Mouse (Mus musculus): ENCODE measurements at regions not wholly inside any gene's neighbourhood (a gene's known extent, or its start where the extent isn't known, plus 50 kb on each side); places are given as distances from the start of the nearest gene placed in this dataset.

GRCm38 (mm10) chr1:154113291-154114050 lies 87.5 kb upstream of the Zfp648 start:
- DNase-seq (ENCODE audit: extremely low spot score in 1 of 2, low spot score in 1 of 2): no peak

- DNase-seq (ENCODE audit: extremely low spot score in 1 of 2, low spot score in 1 of 2): no peak
These were observed 84.7 kb upstream of the Zfp648 start for GRCm38 (mm10) chr1:154116188-154116710.

- DNase-seq (ENCODE audit: extremely low spot score in 1 of 2, low spot score in 1 of 2): peak in 1 of 2 experiments; percentile 25
These were observed 83.7 kb upstream of the Zfp648 start for GRCm38 (mm10) chr1:154117346-154117687.

GRCm38 (mm10) chr1:154117688-154118373 lies 83.2 kb upstream of the Zfp648 start:
- DNase-seq (ENCODE audit: extremely low spot score in 1 of 2, low spot score in 1 of 2): peak in 1 of 2 experiments; percentile 33

DNA sequence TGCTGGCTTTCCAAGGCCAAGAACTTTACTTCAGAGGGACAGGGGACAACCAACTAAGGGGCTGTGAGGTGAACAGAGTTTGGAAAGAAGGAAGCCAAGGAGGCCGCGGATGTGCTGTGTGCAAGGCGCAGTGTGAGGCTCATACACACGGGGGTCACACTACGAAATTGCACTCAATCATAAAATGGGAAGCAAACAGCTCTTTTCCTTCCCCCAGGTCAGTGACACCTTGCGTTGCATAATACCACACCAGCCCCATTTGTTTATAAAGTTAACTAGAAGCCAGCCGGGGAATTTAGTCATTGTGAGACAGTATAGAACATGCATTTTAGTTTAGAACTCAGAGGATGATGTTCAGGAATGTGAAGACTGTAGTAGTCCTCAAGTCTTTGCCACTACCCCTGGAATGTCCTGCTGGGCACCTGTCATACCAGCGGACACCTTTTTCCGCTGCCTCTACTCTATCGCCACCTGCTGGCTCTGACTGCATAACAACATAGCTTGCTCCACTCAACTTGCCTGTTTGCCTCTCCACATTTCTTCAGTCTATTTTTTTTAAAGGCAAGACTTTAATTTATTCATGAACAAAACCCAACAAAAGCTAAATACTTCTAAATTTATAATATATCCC lies 82.5 kb upstream of the Zfp648 start:
- DNase-seq (ENCODE audit: extremely low spot score in 1 of 2, low spot score in 1 of 2): peak; percentile 57 to 89

DNA sequence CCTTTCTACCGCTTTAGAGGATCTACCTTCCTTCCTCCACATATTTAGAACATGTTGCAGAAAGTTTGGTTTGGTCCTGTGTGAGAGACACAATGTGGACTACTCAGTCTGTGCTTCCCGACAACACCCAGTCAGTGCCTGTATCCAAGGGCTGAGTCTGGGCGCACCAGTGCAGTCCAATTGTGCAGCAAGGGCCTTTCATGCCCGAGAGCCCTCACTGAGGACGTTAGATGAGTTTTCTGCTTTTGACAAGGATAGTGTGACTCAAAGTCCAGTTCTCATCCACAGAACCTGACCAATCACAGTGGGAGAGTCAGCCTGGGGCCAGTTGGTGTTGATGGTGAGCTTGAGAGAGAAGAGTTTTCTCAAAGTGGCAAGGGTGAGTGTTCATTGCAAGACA lies 81.4 kb upstream of the Zfp648 start:
- no peak for DNase-seq (ENCODE audit: extremely low spot score in 1 of 2, low spot score in 1 of 2)

GRCm38 (mm10) chr1:154120693-154121092 lies 80.3 kb upstream of the Zfp648 start:
- DNase-seq (ENCODE audit: extremely low spot score in 1 of 2, low spot score in 1 of 2): peak in 1 of 2 experiments; percentile 61

DNA sequence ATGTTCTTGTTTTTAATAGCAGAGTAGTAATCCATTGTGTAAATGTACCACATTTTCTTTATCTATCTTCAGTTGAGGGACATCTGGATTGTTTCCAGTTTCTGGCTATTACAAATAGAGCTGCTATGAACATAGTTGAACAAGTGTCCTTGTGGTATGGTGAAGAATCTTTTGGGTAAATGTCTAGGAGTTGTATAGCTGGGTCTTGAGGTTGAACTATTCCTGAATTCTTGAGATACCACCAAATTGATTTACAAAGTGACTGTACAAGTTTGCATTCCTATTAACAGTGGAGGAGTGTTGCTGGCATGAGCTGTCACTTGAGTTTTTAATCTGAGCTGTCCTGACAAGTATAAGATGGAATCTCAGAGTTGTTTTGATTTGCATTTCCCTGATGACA lies 76.0 kb upstream of the Zfp648 start:
- DNase-seq (ENCODE audit: extremely low spot score in 1 of 2, low spot score in 1 of 2): no peak

- no peak for DNase-seq (ENCODE audit: extremely low spot score in 1 of 2, low spot score in 1 of 2)
These were observed 74.5 kb upstream of the Zfp648 start for GRCm38 (mm10) chr1:154126487-154126886.

GRCm38 (mm10) chr1:154139488-154139887 lies 61.5 kb upstream of the Zfp648 start:
- DNase-seq (ENCODE audit: extremely low spot score in 1 of 2, low spot score in 1 of 2): no peak

DNA sequence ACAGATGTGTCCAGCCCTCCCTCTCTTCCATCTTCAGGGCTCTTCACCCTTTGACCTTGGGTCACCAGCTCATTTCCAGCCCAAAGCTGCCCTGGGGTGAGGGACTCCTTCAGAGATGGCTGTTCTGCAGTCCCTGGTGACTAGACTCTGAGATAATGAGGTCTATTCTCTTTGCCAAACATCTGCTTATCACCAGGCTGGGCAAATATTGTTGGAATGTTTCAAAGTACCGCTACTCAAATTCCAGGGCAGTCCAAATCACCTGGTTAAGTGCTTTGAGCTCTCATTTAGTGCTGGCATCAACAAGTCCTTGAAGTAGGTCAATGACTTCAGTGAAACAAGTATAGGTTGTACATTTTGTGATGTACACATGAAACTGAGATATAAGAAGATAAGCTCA lies 57.3 kb upstream of the Zfp648 start:
- no peak for DNase-seq (ENCODE audit: extremely low spot score in 1 of 2, low spot score in 1 of 2)

DNA sequence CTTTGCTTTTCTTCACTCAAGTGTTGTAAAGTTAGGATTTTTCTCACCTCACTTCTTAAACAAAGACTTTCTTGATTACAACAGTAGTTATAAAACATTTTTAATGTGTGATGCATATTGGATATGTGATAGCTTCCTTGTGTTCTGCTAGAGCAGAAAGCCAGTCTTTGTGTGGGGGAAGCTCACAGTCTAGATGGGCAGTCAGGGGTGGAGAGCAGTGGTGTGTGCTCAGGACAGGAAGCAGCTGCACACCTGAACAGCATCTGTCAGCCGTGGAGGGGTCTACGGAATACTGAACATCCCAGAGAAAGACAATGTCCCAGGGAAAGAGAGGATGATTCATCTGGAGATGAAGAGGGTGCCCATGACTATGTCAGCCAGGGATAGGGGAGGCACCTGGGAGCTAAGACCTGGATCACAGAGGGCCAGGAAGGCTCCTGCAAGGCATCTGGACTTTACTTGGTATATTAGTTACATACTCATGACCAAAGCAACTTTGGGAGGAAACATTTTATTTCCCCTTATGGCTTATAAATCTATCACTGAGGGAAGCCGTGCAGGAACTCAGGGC lies 53.9 kb upstream of the Zfp648 start:
- DNase-seq (ENCODE audit: extremely low spot score in 1 of 2, low spot score in 1 of 2): no peak

DNA sequence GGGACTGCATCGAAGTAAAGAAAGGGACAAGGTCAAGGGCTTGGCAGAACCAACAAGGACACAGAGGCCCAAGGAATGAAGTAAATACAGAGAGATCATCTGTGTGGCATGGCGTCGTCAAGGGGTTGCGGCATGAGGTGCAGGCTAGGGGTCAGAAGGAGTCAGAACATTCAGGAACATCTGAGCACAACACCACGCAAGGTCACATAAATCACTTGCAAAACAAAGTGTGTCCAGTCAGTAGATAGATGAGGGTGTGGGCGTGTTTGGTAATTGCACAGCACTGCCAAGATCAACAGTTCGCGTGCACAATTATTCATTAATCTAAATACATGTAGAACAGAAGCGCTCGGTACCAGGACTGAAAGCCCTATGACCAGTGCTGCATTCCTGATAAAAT lies 52.0 kb upstream of the Zfp648 start:
- no peak for DNase-seq (ENCODE audit: extremely low spot score in 1 of 2, low spot score in 1 of 2)

DNA sequence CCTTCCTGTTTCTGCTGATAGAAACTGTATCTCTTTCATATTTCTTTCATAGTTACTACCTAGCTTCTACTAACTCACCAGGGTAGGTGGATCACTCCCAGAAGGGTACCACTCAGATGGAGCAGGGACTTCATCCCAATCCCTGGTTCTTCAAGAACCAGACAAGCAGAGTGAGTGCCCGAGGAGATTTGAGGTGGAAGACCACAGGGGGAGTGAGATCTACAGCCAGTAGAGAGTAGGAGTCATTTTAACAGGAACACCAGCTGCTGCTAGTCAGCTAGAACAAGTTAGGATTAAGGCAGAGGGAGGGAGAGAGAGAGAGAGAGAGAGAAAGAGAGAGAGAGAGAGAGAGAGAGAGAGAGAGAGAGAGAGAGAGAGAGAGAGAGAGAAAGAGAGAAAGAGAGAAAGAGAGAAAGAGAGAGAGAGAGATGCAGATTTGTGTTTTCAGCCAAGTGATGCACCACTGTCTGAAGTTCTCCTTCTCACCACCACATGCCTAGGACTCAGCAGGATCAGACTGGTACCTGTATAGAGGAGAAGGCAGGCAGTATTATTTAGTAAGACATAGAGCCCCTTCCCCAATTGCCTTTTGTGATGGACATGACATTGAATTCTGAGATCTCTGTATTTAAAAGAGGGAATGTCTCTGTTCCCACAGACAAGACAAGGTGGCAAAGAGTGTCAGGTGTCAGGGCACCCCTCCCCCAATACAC lies 51.4 kb upstream of the Zfp648 start:
- DNase-seq (ENCODE audit: extremely low spot score in 1 of 2, low spot score in 1 of 2): no peak

DNA sequence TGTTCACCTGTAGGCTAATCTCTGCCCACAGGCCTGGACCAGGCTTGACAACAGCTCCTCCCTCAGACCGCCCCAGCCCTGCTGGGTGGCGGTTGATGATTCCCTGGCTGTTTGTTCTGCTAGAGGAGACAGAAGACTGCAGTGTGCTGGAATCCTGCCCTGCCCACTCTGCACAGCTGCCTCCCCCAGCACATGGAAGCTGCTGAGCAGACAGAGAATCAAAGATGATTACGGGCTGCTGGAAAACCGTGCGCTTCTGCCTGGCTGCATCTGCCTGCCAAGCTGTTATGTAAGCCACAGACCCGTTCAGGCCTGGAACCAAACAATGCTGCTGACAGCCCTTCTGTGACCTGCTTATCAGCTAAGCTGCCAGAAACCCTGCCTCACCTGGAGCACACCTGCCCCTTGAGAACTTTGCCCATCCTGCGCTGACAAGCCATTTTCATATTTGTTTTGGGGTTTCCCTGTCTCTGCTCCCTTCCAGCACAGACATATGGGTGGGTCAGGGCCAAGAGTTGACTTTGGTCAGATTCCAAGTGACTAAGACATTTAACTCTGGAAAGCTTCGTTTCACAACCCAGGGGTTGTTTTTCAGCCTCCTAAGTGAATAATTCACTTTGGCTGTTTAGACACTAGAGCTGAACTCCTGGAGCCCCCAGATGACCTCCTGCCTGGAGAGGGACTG lies 50.7 kb upstream of the Zfp648 start:
- peak; percentile 61 to 63 for DNase-seq (ENCODE audit: extremely low spot score in 1 of 2, low spot score in 1 of 2)

All from layer of hippocampus, postnatal 25 days (tissue).